Mouse (Mus musculus) thymus, adult 2 months (tissue): Measurements from ENCODE around the gene Mrpl12. TPM values are rescaled to one million over a fixed set of nuclear protein-coding genes. Genes with fewer than 3 reads are reported as not detected.

ENCODE experiments used
- DNase-seq: peaks from one replicate; pipeline ENCODE4 v3.0.0; 2021
- H3K27ac ChIP-seq: fragments of 200-500 bp; 2 replicates; pipeline ENCODE4 v1.5.1; 2012; ENCODE audit warnings: low read length, control low read depth; ENCODE audit not compliant: control insufficient read depth, insufficient read depth
- H3K27me3 ChIP-seq: fragments of 200-500 bp; 2 replicates; pipeline ENCODE4 v1.6.1; 2012; ENCODE audit warnings: mild to moderate bottlenecking, low read length, moderate library complexity, mixed read lengths; ENCODE audit not compliant: control insufficient read depth, insufficient read depth
- H3K36me3 ChIP-seq: fragments of 200-500 bp; 2 replicates; pipeline ENCODE4 v1.6.1; 2012; ENCODE audit warnings: mild to moderate bottlenecking, low read length, moderate library complexity; ENCODE audit not compliant: control insufficient read depth, insufficient read depth
- H3K4me1 ChIP-seq: fragments of 200-500 bp; replicated peaks from 2 replicates; pipeline ENCODE4 v1.6.1; 2012; ENCODE audit warnings: low read length; ENCODE audit not compliant: control insufficient read depth, insufficient read depth
- H3K4me3 ChIP-seq: fragments of 200-500 bp; 2 replicates; pipeline ENCODE4 v1.5.1; 2012; ENCODE audit warnings: mild to moderate bottlenecking, low read length, control low read depth, moderate library complexity; ENCODE audit not compliant: control insufficient read depth, insufficient read depth
- CTCF ChIP-seq: fragments of 200-500 bp; IDR thresholded peaks from 2 replicates; pipeline ENCODE4 v1.5.1; 2012; ENCODE audit warnings: mild to moderate bottlenecking, control low read depth, low read length, moderate library complexity, borderline replicate concordance; ENCODE audit not compliant: control insufficient read depth, poor library complexity, insufficient read depth; ENCODE audit errors: extremely low read depth
- POLR2A ChIP-seq: fragments of 200-500 bp; IDR thresholded peaks from 2 replicates; pipeline ENCODE4 v1.6.1; 2012; ENCODE audit warnings: mild to moderate bottlenecking, low read length, control low read depth, moderate library complexity; ENCODE audit not compliant: control insufficient read depth, poor library complexity, insufficient read depth; ENCODE audit errors: extremely low read depth
- WGBS: fragments of 180-500 bp; shearing (Covaris S2); methylation state at CpG from one replicate; pipeline ENCODE4 v1.1.7; 2018; 5-methylcytosine and 5-hydroxymethylcytosine counted together
- polyA plus RNA-seq: library from polyadenylated mRNA; depleted of rRNA; stranded (reverse); fragments of >200 nt; gene quantifications from 2 replicates; pipeline ENCODE4 v1.2.3, GENCODE M21; 2012

The Mrpl12 gene
- polyA plus RNA-seq, 1 experiment: 92.3 TPM

GRCm38 (mm10) chr11:120497436-120497835 lies 13.0 kb downstream of the Mrpl12 start:
- H3K4me1 ChIP-seq: peaks cover 7% of the 10 kb centered on the region
- no peaks in the 10 kb centered on the region for H3K36me3 ChIP-seq
- H3K4me3 ChIP-seq: no peak overlapping the region
- no peak for TF ChIP-seq CTCF
- TF ChIP-seq POLR2A: no peak
- WGBS: 99% methylated on average over 3 of the region's 3 CpGs
- H3K27me3 ChIP-seq: no peaks in the 10 kb centered on the region
- no peak for DNase-seq
- no peak overlapping the region for H3K27ac ChIP-seq

GRCm38 (mm10) chr11:120498226-120498625 lies 13.8 kb downstream of the Mrpl12 start:
- no peak for DNase-seq
- H3K4me3 ChIP-seq: no peak overlapping the region
- H3K36me3 ChIP-seq: no peaks in the 10 kb centered on the region
- WGBS: 95% methylated on average over 12 of the region's 12 CpGs
- no peak for TF ChIP-seq POLR2A
- TF ChIP-seq CTCF: no peak
- no peaks in the 10 kb centered on the region for H3K27me3 ChIP-seq
- H3K4me1 ChIP-seq: 0 out of 2 replicates have a peak, but pooled peaks cover 2% of the 10 kb centered on the region
- H3K27ac ChIP-seq: no peak overlapping the region

- no peak for DNase-seq
- Histone ChIP-seq H3K27ac (no peak overlapping the region), H3K4me1 (no peaks in the 10 kb centered on the region), H3K27me3 (no peaks in the 10 kb centered on the region), H3K36me3 (no peaks in the 10 kb centered on the region), H3K4me3 (no peak overlapping the region)
- TF ChIP-seq CTCF: no peak
- TF ChIP-seq POLR2A: no peak
- 87% methylated on average over 5 of the region's 5 CpGs for WGBS
Observed at GRCm38 (mm10) chr11:120498891-120499290, 14.5 kb downstream of the Mrpl12 start.

GRCm38 (mm10) chr11:120499894-120500293 lies 15.5 kb downstream of the Mrpl12 start:
- 89% methylated on average over 6 of the region's 6 CpGs for WGBS
- Histone ChIP-seq H3K27me3 (no peaks in the 10 kb centered on the region), H3K4me1 (no peaks in the 10 kb centered on the region), H3K27ac (no peak overlapping the region), H3K4me3 (no peak overlapping the region), H3K36me3 (no peaks in the 10 kb centered on the region)
- TF ChIP-seq CTCF (no peak), POLR2A (no peak)
- DNase-seq: no peak

- no peak overlapping the region for H3K4me3 ChIP-seq
- TF ChIP-seq POLR2A (no peak), CTCF (no peak)
- DNase-seq: no peak
- H3K27ac ChIP-seq: no peak overlapping the region
- WGBS: 33% methylated on average over 3 of the region's 3 CpGs
- no peaks in the 10 kb centered on the region for H3K4me1 ChIP-seq
- no peaks in the 10 kb centered on the region for H3K36me3 ChIP-seq
- no peaks in the 10 kb centered on the region for H3K27me3 ChIP-seq
Observed at GRCm38 (mm10) chr11:120500357-120500756, 15.9 kb downstream of the Mrpl12 start.

GRCm38 (mm10) chr11:120501018-120501417 lies 16.6 kb downstream of the Mrpl12 start:
- H3K4me1 ChIP-seq: no peaks in the 10 kb centered on the region
- no peaks in the 10 kb centered on the region for H3K36me3 ChIP-seq
- no peak overlapping the region for H3K4me3 ChIP-seq
- H3K27ac ChIP-seq: no peak overlapping the region
- 65% methylated on average over 6 of the region's 6 CpGs for WGBS
- TF ChIP-seq POLR2A (no peak), CTCF (no peak)
- no peak for DNase-seq
- H3K27me3 ChIP-seq: no peaks in the 10 kb centered on the region

- Histone ChIP-seq H3K4me3 (no peak overlapping the region), H3K36me3 (no peaks in the 10 kb centered on the region), H3K27ac (no peak overlapping the region), H3K27me3 (no peaks in the 10 kb centered on the region), H3K4me1 (no peaks in the 10 kb centered on the region)
- TF ChIP-seq POLR2A (no peak), CTCF (no peak)
- WGBS: 74% methylated on average over 4 of the region's 4 CpGs
- no peak for DNase-seq
Observed at GRCm38 (mm10) chr11:120501701-120502100, 17.3 kb downstream of the Mrpl12 start.
